23 mouse cellular contexts compared by ENCODE assay signal in genomic region chr4:3213349-3213748, GRCm38 (mm10). TPM values are rescaled to one million over a fixed set of nuclear protein-coding genes. Genes with fewer than 3 reads are reported as not detected.
"Had no signal": no experiment of that assay in that cellular context is flagged by ENCODE, and none has a peak within 500 bp of the region (broad histone marks: within the 10 kb centered on the region; RNA-seq: fewer than 3 reads in every experiment).

No protein-coding gene starts in this region.

RNA-seq across cellular contexts. Expression of gene Vmn1r3, which starts 28.2 kb away (rescaled TPM):
- polyA plus RNA-seq: heart, embryonic 10.5 days; heart, embryonic 11.5 days; heart, embryonic 12.5 days; heart, embryonic 13.5 days; heart, embryonic 14.5 days; heart, embryonic 15.5 days; heart, embryonic 16.5 days; heart, postnatal 0 days; hindbrain, embryonic 10.5 days; hindbrain, embryonic 11.5 days; hindbrain, embryonic 12.5 days; hindbrain, embryonic 13.5 days; hindbrain, embryonic 14.5 days; hindbrain, embryonic 15.5 days; hindbrain, embryonic 16.5 days; hindbrain, postnatal 0 days; inflammation-experienced regulatory T-cells, adult 6 months; intestine, embryonic 14.5 days; intestine, embryonic 15.5 days; intestine, embryonic 16.5 days; intestine, postnatal 0 days; kidney, adult 2 months; large intestine, adult 2 months had no signal

RNA-seq across cellular contexts. Expression of gene Vmn1r2, which starts 46.2 kb away (rescaled TPM):
- polyA plus RNA-seq: heart, embryonic 10.5 days; heart, embryonic 11.5 days; heart, embryonic 12.5 days; heart, embryonic 13.5 days; heart, embryonic 14.5 days; heart, embryonic 15.5 days; heart, embryonic 16.5 days; heart, postnatal 0 days; hindbrain, embryonic 10.5 days; hindbrain, embryonic 11.5 days; hindbrain, embryonic 12.5 days; hindbrain, embryonic 13.5 days; hindbrain, embryonic 14.5 days; hindbrain, embryonic 15.5 days; hindbrain, embryonic 16.5 days; hindbrain, postnatal 0 days; inflammation-experienced regulatory T-cells, adult 6 months; intestine, embryonic 14.5 days; intestine, embryonic 15.5 days; intestine, embryonic 16.5 days; intestine, postnatal 0 days; kidney, adult 2 months; large intestine, adult 2 months had no signal
